Mouse (Mus musculus): ENCODE data around the gene Espn. TPM values are rescaled to one million over a fixed set of nuclear protein-coding genes. Genes with fewer than 3 reads are reported as not detected.

Espn gene
- total RNA-seq, 2 experiments from 2014 or later, result 1.8 to 2.7 TPM

- intact Hi-C loops (cut with DNase I), result no loop called here
- no peak for DNase-seq
Observed at GRCm38 (mm10) chr4:152128784-152129183, 23.4 kb downstream of the Espn start.

- intact Hi-C loops (cut with DNase I), result no loop called here
- no peak for DNase-seq
Observed at GRCm38 (mm10) chr4:152127884-152128283, 24.3 kb downstream of the Espn start.

GRCm38 (mm10) chr4:152126026-152126920, 25.9 kb downstream of the Espn start:
- peak; percentile 35 to 42 for DNase-seq
- intact Hi-C loops (cut with DNase I), result no loop called here

- intact Hi-C loops (cut with DNase I), result no loop called here
Observed at GRCm38 (mm10) chr4:152125161-152126025, 26.8 kb downstream of the Espn start.

GRCm38 (mm10) chr4:152124361-152124961, 27.7 kb downstream of the Espn start:
- intact Hi-C loops (cut with DNase I), result no loop called here
- DNase-seq, result no peak

More at GRCm38 (mm10) chr4:152125161-152126025, 26.8 kb downstream of the Espn start:
- DNase-seq, result peak; percentile 77 to 79

GRCm38 (mm10) chr4:152121183-152121505, 31.0 kb downstream of the Espn start:
- intact Hi-C loops (cut with DNase I), result no loop called here
- no peak for DNase-seq

- DNase-seq, result no peak
- intact Hi-C loops (cut with DNase I), result no loop called here
Observed at GRCm38 (mm10) chr4:152120311-152121182, 31.6 kb downstream of the Espn start.

GRCm38 (mm10) chr4:152119396-152120292, 32.5 kb downstream of the Espn start:
- intact Hi-C loops (cut with DNase I), result no loop called here
- DNase-seq, result peak; percentile 44 to 52

- DNase-seq, result no peak
- intact Hi-C loops (cut with DNase I), result no loop called here
Observed at GRCm38 (mm10) chr4:152117538-152117937, 34.6 kb downstream of the Espn start.

- intact Hi-C loops (cut with DNase I), result no loop called here
- no peak for DNase-seq
Observed at GRCm38 (mm10) chr4:152115921-152116612, 36.1 kb downstream of the Espn start, which contains the start of gene Tnfrsf25. Tnfrsf25 (plus strand) TSS chr4:152115934.

- DNase-seq, result no peak
- intact Hi-C loops (cut with DNase I), result no loop called here
Observed at GRCm38 (mm10) chr4:152114080-152114479, 38.1 kb downstream of the Espn start.

GRCm38 (mm10) chr4:152112329-152112728, 39.8 kb downstream of the Espn start:
- intact Hi-C loops (cut with DNase I), result no loop called here
- no peak for DNase-seq

GRCm38 (mm10) chr4:152110689-152111088, 41.5 kb downstream of the Espn start:
- DNase-seq, result no peak

GRCm38 (mm10) chr4:152109509-152109908, 42.7 kb downstream of the Espn start:
- intact Hi-C loops (cut with DNase I), result no loop called here
- no peak for DNase-seq

More at GRCm38 (mm10) chr4:152110689-152111088, 41.5 kb downstream of the Espn start:
- intact Hi-C loops (cut with DNase I), result no loop called here

- intact Hi-C loops (cut with DNase I), result no loop called here
- DNase-seq, result no peak
Observed at GRCm38 (mm10) chr4:152108673-152109072, 43.5 kb downstream of the Espn start.

- no peak for DNase-seq
- intact Hi-C loops (cut with DNase I), result no loop called here
Observed at GRCm38 (mm10) chr4:152107971-152108509, 44.1 kb downstream of the Espn start.

GRCm38 (mm10) chr4:152107493-152107892, 44.7 kb downstream of the Espn start:
- intact Hi-C loops (cut with DNase I), result no loop called here

GRCm38 (mm10) chr4:152106746-152107145, 45.4 kb downstream of the Espn start:
- no peak for DNase-seq
- intact Hi-C loops (cut with DNase I), result no loop called here

More at GRCm38 (mm10) chr4:152107493-152107892, 44.7 kb downstream of the Espn start:
- DNase-seq, result no peak

All from heart, postnatal 36 days (tissue).